Mouse (Mus musculus): ENCODE data around the gene Ccdc58. TPM values are rescaled to one million over a fixed set of nuclear protein-coding genes. Genes with fewer than 3 reads are reported as not detected.
"Not testable (repeated sequence)": the region's sequence is repeated elsewhere in the genome, so short reads cannot be mapped to it uniquely, and the experiment has no call there.

The Ccdc58 gene
- total RNA-seq, 2 experiments from 2014 or later: 22.1 to 22.5 TPM

GRCm38 (mm10) chr16:36057933-36058475 lies 13.5 kb upstream of the Ccdc58 start:
- no peak overlapping the region for H3K27ac ChIP-seq

DNA sequence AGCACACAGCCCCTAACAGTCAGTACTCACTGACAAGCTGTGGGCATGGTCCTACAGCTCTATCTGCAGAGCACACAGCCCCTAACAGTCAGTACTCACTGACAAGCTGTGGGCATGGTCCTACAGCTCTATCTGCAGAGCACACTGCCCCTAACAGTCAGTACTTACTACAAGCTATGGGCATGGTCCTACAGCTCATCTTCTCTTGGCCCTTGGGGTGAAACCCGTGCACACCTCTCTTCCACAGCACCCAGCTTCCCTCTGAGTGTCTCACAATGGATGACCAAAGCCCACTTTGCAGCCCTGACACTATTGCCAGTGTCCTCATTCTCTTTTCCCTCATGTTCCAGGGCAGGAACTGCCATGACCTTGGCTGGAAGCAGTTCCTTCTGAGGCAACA lies 9.0 kb upstream of the Ccdc58 start:
- H3K27ac ChIP-seq: peak overlapping the region; percentile 70; the same call in 1 of the 2 replicates
- not testable (repeated sequence) for H3K4me3 ChIP-seq; DNase-seq (ENCODE audit: low spot score in 2 of 2)

More at GRCm38 (mm10) chr16:36057933-36058475, 13.5 kb upstream of the Ccdc58 start:
- no peak for TF ChIP-seq CTCF (conservative IDR thresholded peaks at IDR 0.05)
- no peak for DNase-seq (ENCODE audit: low spot score in 2 of 2)
- no peak overlapping the region for H3K4me3 ChIP-seq

DNA sequence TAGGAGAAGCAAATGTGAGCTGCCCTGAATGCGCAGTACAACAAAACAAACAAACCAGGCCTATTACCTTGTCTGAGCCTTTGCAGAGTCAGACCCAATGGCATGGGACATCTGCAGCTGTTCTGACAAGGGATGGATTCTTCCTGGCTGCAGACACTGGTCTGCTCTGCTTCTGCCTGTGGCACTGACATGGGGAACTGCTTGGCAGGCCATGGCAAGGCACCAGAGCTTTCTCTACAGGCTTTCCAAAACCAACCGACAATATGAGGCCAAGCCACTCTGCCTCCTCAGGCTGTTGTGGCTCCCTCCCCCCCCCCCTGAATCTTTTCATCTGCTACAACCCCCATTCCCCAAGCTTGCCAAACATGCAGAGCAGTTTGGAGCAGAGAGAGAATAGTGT lies 8.2 kb upstream of the Ccdc58 start:
- no peak for DNase-seq (ENCODE audit: low spot score in 2 of 2)
- Histone ChIP-seq H3K27ac (peak overlapping the region; percentile 70), H3K4me3 (no peak overlapping the region)
- no peak for TF ChIP-seq CTCF (conservative IDR thresholded peaks at IDR 0.05)

DNA sequence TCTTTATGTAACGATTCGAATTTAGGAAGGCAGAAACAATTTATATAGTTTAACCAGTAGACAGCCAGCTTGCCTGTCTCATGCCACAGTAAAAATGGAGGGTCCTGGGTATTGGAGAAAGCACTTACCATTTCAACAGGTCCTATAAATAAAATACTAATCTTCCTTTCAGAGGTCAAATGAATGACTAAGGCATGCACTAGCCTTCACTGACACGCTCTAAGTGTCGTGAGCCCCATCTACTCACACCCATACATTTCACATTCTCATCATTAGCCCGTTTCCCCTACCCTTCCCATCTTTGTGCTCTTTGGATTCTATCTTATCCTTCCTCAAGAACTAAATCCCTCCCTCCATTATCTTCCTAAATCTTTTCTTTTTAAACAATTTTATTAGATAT lies 6.6 kb upstream of the Ccdc58 start:
- TF ChIP-seq CTCF (conservative IDR thresholded peaks at IDR 0.05): no peak
- no peak for DNase-seq (ENCODE audit: low spot score in 2 of 2)
- Histone ChIP-seq H3K27ac (no peak overlapping the region), H3K4me3 (no peak overlapping the region)

DNA sequence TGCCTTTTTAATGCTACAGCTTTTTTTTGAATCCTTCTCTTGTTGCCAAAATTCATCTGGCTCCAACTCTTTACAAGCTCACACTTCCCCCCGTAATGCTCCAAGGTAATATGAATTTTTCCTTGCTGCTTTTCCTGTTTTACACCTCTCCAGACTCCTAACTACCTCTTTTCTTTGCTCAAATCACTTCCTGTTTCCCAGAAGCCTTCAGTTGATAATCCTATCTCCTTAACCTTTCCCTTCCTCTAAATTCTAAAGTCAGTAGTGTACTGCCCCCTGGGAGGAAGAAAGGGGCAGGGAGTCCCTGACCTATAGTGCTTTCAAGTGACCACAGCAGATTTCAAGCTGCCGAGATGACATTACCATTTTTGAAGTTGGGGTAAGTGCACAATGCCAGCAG lies 3.8 kb upstream of the Ccdc58 start:
- Histone ChIP-seq H3K27ac (no peak overlapping the region), H3K4me3 (no peak overlapping the region)
- no peak for DNase-seq (ENCODE audit: low spot score in 2 of 2)
- TF ChIP-seq CTCF (conservative IDR thresholded peaks at IDR 0.05): no peak

DNA sequence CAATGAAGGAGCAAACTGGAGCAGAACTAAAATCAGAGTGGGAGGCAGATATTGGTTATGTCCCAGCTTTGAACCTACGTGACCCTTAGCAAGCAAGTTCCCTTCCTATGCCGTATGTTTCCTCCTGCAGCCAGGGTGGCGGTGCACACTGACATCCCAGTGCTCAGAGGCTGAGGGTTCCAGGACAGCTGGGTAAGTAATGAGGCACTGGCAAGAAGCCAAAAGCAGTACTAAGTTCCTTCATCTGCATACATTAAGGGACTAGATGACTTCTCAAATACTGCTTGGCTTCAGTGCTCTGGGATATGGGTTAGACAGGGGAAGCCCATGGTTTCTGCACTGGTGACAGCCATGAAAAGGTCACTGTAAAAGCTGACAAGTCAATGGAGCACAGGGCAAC lies 3.1 kb upstream of the Ccdc58 start:
- no peak for TF ChIP-seq CTCF (conservative IDR thresholded peaks at IDR 0.05)
- no peak overlapping the region for H3K4me3 ChIP-seq
- H3K27ac ChIP-seq: no peak overlapping the region
- no peak for DNase-seq (ENCODE audit: low spot score in 2 of 2)

DNA sequence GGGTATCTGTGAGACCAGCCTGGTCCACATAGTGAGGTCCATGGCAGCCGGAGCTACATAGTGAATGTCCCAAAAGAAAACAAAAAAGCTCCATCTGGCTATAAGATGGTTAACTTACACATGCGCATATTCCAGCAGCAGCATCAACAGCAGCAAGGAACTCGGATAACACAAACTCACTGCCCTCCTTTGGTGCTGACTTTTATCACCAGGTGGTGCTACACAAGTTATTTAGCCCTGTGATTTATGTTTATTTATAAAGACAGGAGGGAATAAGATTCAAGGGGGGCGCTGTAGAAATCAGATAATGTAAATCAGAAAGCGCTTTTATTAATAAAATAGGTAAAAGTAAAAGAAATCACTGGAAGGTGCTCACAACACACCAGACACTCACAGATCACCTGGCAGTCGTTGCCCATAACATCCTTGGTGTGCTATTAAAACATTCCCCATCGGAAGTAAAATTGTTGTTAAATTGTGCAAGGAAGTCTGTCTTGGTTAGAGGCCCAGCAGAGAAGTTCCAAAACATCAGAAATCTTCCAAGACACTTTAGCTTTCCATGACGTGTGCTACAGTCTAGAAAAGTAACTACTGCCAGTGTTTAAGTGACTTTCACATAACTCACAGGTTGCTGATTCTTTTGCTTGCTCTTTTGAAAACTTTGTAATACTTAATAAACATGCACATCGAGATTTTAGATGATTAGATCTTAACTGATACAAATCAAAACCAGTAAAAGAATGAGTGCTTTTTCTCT lies 1.5 kb upstream of the Ccdc58 start:
- peak; percentile 35 for TF ChIP-seq CTCF (conservative IDR thresholded peaks at IDR 0.05)
- Histone ChIP-seq H3K4me3 (peak overlapping the region; percentile 97), H3K27ac (no peak overlapping the region)
- DNase-seq (ENCODE audit: low spot score in 2 of 2): no peak

- no peak for DNase-seq (ENCODE audit: low spot score in 2 of 2)
- H3K27ac ChIP-seq: peak overlapping the region; percentile 99
- H3K4me3 ChIP-seq: peak overlapping the region; percentile 97
- TF ChIP-seq CTCF (conservative IDR thresholded peaks at IDR 0.05): no peak
Observed at GRCm38 (mm10) chr16:36071071-36071449, 425 bp upstream of the Ccdc58 start.

DNA sequence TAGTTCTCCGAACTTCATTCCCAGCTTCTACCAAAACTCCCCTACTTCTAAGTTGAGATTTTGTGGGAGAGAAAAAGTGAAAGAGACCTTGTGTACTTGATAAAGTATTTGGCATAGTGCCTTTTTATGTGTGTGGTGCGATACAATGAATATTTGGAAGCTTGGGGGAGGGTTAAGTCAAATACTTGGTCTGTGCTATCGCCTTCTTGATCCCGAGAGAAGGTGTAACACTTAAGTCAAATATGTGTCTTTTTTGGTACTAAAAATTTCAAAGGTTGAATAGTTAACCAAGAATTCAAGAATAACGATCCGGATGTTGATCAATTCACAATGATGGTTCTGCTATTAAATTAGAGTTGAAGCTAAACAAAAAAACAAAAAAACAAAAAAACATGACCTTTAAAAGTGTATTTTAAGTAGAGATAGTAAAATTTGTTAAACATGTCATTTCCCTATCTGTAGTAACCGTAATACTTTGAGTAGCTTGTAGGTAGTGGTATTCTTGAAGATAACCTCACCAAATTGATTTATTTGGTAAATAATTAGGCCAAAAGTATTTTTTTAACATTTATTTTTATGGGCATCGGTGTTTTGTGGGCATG lies 1.0 kb downstream of the Ccdc58 start:
- TF ChIP-seq CTCF (conservative IDR thresholded peaks at IDR 0.05): no peak
- H3K27ac ChIP-seq: peak overlapping the region; percentile 99
- H3K4me3 ChIP-seq: peak overlapping the region; percentile 97
- no peak for DNase-seq (ENCODE audit: low spot score in 2 of 2)

GRCm38 (mm10) chr16:36074772-36075171 lies 3.3 kb downstream of the Ccdc58 start:
- no peak for TF ChIP-seq CTCF (conservative IDR thresholded peaks at IDR 0.05)
- H3K27ac ChIP-seq: no peak overlapping the region
- H3K4me3 ChIP-seq: no peak overlapping the region
- no peak for DNase-seq (ENCODE audit: low spot score in 2 of 2)

DNA sequence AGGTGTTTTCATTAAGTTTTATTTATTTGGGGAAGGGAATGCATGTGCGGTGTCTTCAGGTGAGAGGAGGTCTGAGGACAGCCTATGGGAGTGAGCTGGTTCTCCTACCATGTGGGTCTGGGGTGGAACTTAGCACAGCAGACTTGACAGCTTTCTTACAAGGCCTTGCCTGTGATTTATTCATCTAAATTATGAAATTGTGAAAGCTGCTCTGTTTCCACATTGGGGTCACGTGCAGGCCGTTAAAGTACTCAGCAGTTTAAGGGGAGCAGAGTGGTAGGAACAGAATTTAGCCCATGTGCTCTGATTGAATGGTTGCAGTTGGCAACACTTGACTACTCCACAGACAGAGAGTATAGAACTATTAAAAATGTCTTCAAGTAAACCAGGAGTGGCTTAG lies 8.4 kb downstream of the Ccdc58 start:
- no peak for DNase-seq (ENCODE audit: low spot score in 2 of 2)
- Histone ChIP-seq H3K27ac (no peak overlapping the region), H3K4me3 (no peak overlapping the region)
- TF ChIP-seq CTCF (conservative IDR thresholded peaks at IDR 0.05): no peak

- TF ChIP-seq CTCF (conservative IDR thresholded peaks at IDR 0.05): no peak
- no peak for DNase-seq (ENCODE audit: low spot score in 2 of 2)
- no peak overlapping the region for H3K27ac ChIP-seq
- no peak overlapping the region for H3K4me3 ChIP-seq
Observed at GRCm38 (mm10) chr16:36087846-36088245, 16.4 kb downstream of the Ccdc58 start.

DNA sequence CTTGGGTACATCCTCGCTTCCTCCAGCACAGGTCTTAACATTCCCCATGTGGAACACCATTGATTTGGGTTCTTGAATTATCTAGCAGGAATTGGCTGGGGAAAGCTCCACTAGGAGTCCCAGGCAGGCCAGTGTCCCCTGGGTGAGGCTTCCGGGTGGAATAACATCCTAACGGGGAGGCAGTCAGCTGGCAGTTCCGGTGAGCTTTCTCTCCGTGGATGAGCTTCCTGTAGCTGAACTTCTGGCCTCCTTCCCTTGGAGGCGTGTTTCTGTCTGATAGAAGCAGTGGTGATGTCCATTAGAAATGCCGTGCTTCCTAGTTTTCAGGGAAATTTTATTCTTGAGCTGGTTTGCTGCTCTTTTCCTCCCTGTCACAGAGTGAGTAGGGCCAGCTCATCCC lies 17.6 kb downstream of the Ccdc58 start:
- H3K27ac ChIP-seq: no peak overlapping the region
- no peak overlapping the region for H3K4me3 ChIP-seq
- DNase-seq (ENCODE audit: low spot score in 2 of 2): no peak
- TF ChIP-seq CTCF (conservative IDR thresholded peaks at IDR 0.05): no peak

Data from layer of hippocampus, adult 2 months (tissue).